Mouse (Mus musculus): ENCODE data around the gene Ubash3a. TPM values are rescaled to one million over a fixed set of nuclear protein-coding genes. Genes with fewer than 3 reads are reported as not detected.

Gene Ubash3a
- under 1 TPM; 0.11 to 0.23 TPM for total RNA-seq (2021)
- long read RNA-seq, experiment 1 = 0 reads
- long read RNA-seq, experiment 2 = 0 reads

DNA sequence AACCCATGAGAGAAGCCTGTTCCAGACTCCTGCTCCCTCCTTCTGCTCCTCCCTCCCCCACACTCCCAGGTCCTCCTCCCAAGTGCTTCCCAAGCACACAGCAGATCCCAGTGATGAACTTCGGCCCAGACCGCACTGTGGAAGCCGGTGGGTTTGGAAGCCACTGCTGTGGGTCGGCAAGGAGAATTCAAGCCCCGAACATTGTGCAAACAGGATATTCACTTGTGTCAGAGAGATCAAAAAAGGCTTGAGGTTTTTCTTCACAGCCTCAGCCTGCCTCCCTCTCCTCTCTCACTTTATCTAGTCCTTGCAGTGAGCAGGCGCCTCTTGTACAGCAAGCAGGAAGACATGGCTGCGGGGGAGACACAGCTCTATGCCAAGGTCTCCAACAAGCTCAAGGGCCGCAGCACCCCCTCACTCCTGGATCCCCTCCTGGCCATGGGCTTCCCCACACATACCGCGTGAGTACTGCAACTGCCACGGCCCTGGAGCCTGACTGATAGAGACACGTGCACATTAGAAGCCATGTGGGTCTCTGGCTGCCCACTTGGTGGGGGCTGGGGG, at the start of gene Ubash3a:
TSS of gene Ubash3a (plus strand) at position 103 of the 564 bp plus-strand sequence.
- DNase-seq (ENCODE audit: low spot score in 2 of 2) = no peak

DNA sequence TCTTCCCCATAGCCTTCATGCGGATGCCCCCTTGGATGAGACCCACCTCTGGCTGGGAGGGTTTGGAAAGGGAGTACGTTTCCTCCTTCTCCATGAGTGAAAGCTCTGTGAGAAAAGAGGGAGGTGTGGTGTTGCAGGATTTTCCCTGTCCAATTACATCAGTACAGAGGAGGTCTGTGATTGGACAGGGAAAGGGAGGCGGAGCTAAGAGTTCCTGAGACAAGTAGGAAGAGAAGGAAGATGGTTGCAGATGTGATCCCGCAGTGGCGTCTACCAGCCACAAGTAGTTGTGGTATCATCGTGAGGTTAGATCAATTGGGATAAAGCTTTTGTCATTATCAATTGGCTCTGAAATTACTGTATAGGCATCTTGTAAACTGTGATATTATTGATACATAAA, 49.8 kb upstream of the Ubash3a start:
- DNase-seq (ENCODE audit: low spot score in 2 of 2) = no peak

DNA sequence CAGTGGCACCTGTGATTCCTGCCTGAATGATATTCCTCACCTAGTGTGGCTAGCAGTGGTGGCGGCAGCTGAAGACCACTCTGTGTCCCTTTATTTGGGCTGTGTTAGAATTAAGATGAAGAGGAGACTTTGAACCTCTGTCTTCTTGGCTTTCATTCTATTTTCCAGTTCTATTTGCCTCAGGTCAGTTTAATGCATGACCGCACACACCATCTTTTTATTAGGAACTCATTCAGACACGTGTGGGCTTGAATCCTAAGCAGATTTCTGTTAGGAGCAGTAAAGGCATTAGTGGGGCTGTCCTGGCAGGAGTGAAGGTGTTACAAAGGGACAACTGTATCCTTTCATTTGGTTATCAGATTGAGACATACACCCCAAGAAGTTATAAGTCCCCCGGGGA, 47.4 kb upstream of the Ubash3a start:
- DNase-seq (ENCODE audit: low spot score in 2 of 2) = no peak

DNA sequence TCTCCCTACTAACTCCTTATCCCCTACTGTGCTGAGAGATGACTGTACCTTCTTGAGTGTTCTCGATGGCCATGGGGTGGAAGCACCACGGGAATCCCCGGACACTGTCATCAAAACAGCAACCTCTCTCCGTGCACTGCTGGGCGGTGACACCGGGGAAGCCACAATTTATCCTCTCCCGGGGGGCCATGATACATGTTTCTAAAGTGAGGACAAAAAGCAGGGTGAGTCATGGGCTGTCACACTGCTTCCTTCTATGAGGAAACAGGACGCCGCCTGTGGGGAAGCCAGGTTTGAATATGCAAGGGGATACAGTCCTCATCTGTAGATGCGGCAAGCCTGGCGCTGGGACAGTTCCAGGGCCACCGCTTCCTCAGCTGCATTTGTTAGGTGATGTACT, 45.1 kb upstream of the Ubash3a start:
- DNase-seq (ENCODE audit: low spot score in 2 of 2) = no peak

- no peak for DNase-seq (ENCODE audit: low spot score in 2 of 2)
Measured at GRCm38 (mm10) chr17:31163821-31164220, 43.9 kb upstream of the Ubash3a start.

GRCm38 (mm10) chr17:31165127-31165526, 42.5 kb upstream of the Ubash3a start, which contains the start of gene Tff1:
Gene Tff1, minus strand, starts transcription at chr17:31165277.
- no peak for DNase-seq (ENCODE audit: low spot score in 2 of 2)

GRCm38 (mm10) chr17:31169796-31170195, 37.9 kb upstream of the Ubash3a start:
- DNase-seq (ENCODE audit: low spot score in 2 of 2) = no peak

GRCm38 (mm10) chr17:31176321-31176720, 31.4 kb upstream of the Ubash3a start:
- DNase-seq (ENCODE audit: low spot score in 2 of 2) = no peak

- no peak for DNase-seq (ENCODE audit: low spot score in 2 of 2)
Measured at GRCm38 (mm10) chr17:31181490-31181889, 26.2 kb upstream of the Ubash3a start.

- no peak for DNase-seq (ENCODE audit: low spot score in 2 of 2)
Measured at GRCm38 (mm10) chr17:31183180-31183974, 24.3 kb upstream of the Ubash3a start.

- no peak for DNase-seq (ENCODE audit: low spot score in 2 of 2)
Measured at GRCm38 (mm10) chr17:31184269-31184990, 23.2 kb upstream of the Ubash3a start.

DNA sequence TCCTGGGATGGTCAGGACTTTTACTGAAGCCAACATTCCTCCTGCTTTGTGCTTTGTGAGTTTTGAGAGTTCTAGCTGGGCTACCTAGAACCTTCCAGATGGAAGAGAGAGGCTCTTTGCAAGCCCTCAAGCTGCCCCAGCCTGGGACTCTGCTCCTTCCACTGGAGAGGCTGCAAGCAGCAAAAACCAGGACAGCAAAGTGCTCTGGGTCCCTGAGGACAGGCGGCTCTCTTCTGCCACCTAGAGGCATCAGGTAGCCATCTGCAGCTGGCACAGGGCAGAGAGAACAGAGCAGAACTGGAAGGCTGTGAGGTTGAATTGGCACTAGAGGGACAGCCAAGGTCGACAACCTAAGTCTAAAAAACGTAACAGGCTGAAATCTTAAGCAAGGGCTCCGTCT, 20.3 kb upstream of the Ubash3a start:
- DNase-seq (ENCODE audit: low spot score in 2 of 2) = peak; percentile 21 to 46

- DNase-seq (ENCODE audit: low spot score in 2 of 2) = no peak
Measured at GRCm38 (mm10) chr17:31191825-31192224, 15.8 kb upstream of the Ubash3a start.

- DNase-seq (ENCODE audit: low spot score in 2 of 2) = no peak
Measured at GRCm38 (mm10) chr17:31192663-31193062, 15.0 kb upstream of the Ubash3a start.

GRCm38 (mm10) chr17:31193360-31193759, 14.3 kb upstream of the Ubash3a start:
- DNase-seq (ENCODE audit: low spot score in 2 of 2) = no peak

DNA sequence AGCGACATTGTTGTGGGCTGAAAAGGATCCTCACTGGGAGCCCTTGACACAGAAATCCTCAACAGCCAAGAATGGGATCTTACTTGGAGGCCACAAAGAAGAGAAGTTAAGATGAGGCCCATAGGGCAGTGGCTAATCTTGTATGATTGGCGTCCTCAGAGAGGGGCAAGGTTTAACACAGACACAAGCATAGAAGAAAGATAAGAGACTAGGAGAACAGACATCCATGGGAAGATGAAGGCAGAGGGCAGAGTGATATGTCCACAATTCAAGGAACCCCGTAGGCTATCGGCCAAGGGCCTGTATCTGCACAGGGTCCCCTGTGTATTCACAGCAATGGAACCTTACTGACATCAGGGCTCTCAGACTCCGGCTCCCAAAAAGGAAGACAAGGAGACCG, 12.5 kb upstream of the Ubash3a start:
- DNase-seq (ENCODE audit: low spot score in 2 of 2) = no peak

DNA sequence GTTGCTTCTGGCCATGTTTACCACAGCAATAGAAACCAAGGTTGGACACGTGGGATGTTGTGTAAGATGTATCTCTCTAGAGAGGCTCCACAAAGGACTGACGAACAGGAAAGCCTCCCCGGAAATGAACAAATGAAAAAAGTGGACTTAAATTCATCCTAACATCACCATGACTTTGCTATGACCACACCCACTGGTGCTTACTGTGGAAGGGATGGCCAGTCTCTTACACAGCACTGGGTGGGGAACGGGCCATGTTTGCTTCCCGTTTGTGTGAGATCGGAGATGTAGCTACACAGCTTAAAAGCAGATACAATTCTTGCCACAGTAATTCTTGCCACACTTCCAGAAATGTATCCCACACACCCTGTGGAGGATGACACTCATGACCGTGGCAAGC, 11.4 kb upstream of the Ubash3a start:
- DNase-seq (ENCODE audit: low spot score in 2 of 2) = no peak

DNA sequence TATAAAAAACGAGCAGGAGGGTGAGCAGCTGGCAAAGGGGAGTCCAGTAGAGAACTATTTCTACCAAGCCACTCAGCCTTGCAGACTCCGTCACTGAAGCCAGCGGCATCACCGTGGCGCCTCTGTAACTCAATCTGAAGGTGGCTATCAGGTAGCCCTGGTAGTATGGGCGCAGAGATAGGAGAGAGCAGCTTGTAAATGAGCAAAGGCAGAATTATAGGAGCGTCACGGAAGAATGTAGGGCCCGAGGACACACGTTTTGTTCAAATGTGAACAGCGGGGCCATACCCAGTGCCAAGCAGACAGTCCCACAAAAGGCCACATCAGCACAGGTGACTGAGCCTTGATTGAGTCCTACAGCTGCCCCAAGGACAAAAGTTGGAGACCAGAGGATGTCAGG, 8.8 kb upstream of the Ubash3a start, which contains the start of gene Tmprss3:
TSS of gene Tmprss3 (minus strand) at position 101 of the 400 bp plus-strand sequence.
- DNase-seq (ENCODE audit: low spot score in 2 of 2) = no peak

DNA sequence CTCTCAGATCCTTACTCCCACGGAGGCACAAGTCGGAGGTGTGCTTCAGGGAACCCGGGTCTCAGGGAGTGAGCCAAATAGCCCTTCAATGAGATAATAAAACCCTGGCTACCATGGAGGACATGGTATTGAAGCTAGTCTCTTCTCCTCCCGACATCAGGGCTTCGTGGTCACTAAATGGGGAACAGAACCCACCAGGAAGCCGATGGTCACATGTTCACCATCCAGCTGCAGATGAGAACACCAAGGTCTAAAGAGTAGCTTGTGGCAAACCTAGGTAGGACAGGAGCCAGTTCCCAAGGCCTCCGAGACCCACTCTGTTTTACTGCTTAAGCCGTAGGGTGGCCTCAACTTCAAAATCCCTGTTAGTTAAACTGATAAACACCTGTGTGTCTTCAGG, 981 bp downstream of the Ubash3a start:
- DNase-seq (ENCODE audit: low spot score in 2 of 2) = no peak

- DNase-seq (ENCODE audit: low spot score in 2 of 2) = no peak
Measured at GRCm38 (mm10) chr17:31209376-31209930, 1.8 kb downstream of the Ubash3a start.

DNA sequence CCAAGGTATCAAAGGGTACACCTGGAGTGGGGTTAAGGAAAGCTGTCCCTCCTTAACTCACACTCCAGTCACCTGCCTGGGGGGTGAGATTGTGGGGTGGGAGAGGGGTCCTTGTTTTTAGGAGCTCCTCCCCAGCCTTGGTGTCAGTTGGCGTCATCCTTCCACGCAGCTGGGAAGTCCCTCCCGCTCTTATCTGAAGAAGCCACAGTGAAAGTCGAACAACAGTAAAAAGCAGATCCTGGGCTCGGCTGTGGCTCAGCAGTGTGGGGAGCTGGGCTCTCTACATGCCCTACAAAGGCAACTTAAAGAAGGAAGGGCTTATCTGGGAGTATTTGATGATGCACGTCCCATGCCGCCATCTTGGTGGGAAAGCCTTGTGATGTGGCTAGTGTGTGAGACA, 2.6 kb downstream of the Ubash3a start:
- DNase-seq (ENCODE audit: low spot score in 2 of 2) = no peak

- no peak for DNase-seq (ENCODE audit: low spot score in 2 of 2)
Measured at GRCm38 (mm10) chr17:31211881-31212280, 4.2 kb downstream of the Ubash3a start.
